In the genomic region with DNA sequence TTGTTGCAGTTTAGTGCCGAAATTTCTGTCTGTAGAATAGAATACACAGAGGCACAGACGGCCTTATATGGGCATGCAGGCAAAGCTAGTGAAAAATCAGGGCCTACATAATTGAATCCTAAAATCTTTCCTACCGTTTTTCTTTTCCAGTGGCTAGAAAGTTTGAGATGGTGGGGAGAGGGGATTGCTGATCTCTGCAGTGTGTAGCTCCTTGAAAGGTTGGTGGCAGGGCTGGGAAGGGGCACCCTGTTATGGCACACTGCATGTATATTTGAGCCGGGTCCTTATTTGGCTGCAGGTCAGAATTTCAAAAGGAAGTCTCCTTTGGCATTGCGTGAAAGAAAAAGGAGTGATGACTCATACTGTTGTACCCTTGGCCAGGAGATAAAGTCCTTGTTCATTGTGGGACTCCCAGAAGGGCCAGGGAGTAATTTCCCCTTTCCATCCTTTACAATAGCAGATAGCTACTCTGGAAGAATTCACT, we compare ENCODE assay signal across 8 mouse cellular contexts. TPM values are rescaled to one million over a fixed set of nuclear protein-coding genes. Genes with fewer than 3 reads are reported as not detected.
DNase-seq lines count a peak whose midpoint lies in the region; ATAC-seq and TF ChIP-seq lines count a peak whose summit lies in the region.

No protein-coding gene starts in this region.

- peak overlapping the region; percentile 66 for H3K4me2 ChIP-seq in limb, embryonic 12.5 days
- H3K4me2 ChIP-seq in midbrain, embryonic 15.5 days: peak overlapping the region; percentile 62

- H3K27ac ChIP-seq in cortical plate, adult 2 months (ENCODE audit: insufficient read depth, low read length): peak overlapping the region; percentile 98
- peak overlapping the region; percentile 42; the same call in 1 of the 2 replicates for H3K27ac ChIP-seq in limb, embryonic 12.5 days
- peak overlapping the region; percentile 99 for H3K27ac ChIP-seq in midbrain, embryonic 15.5 days

- H3K4me1 ChIP-seq in cortical plate, adult 2 months (ENCODE audit: control insufficient read depth, insufficient read depth, low read length): peaks cover 3% of the 10 kb centered on the region; the same call in 1 of the 2 replicates
- H3K4me1 ChIP-seq in limb, embryonic 12.5 days (replicated peaks): 0 out of 2 replicates have a peak, but pooled peaks cover 7% of the 10 kb centered on the region
- H3K4me1 ChIP-seq in midbrain, embryonic 15.5 days: peaks cover 35% of the 10 kb centered on the region

- DNase-seq in thymus, postnatal 0 days (ENCODE audit: low spot score): peak; percentile 17
- DNase-seq in thymus, postnatal 10 days (ENCODE audit: low spot score in 2 of 2): no peak
- DNase-seq in heart, postnatal 14 days: peak; percentile 25 to 44
- no peak for DNase-seq in right cerebral cortex, postnatal 14 days

- 17% methylated on average over 5 of the region's 5 CpGs for WGBS in limb, embryonic 12.5 days
- WGBS in midbrain, embryonic 15.5 days: 2% methylated on average over 5 of the region's 5 CpGs

- peaks cover 39% of the 10 kb centered on the region for H3K36me3 ChIP-seq in limb, embryonic 12.5 days
- peaks cover 28% of the 10 kb centered on the region for H3K36me3 ChIP-seq in midbrain, embryonic 15.5 days (replicated peaks)

- H3K9me3 ChIP-seq in limb, embryonic 12.5 days: no peaks in the 10 kb centered on the region
- no peaks in the 10 kb centered on the region for H3K9me3 ChIP-seq in midbrain, embryonic 15.5 days

- no peak for TF ChIP-seq CTCF in cortical plate, adult 2 months (IDR thresholded peaks at IDR 0.05; ENCODE audit: extremely low read depth, insufficient read depth, low read length)

- intact Hi-C loops in heart, postnatal 14 days (cut with DNase I): loop anchor here (2.0 to 5.0 kb wide), 8 partner anchors 151 to 1196 kb away; no protein-coding TSS in a partner anchor

- no peak for TF ChIP-seq POLR2A in cortical plate, adult 2 months (IDR thresholded peaks at IDR 0.05; ENCODE audit: extremely low read depth, insufficient read depth, low read length)

- no peaks in the 10 kb centered on the region for H3K27me3 ChIP-seq in limb, embryonic 12.5 days
- H3K27me3 ChIP-seq in midbrain, embryonic 15.5 days (replicated peaks): no peaks in the 10 kb centered on the region

- H3K4me3 ChIP-seq in cortical plate, adult 2 months (ENCODE audit: insufficient read depth, low read length): peak overlapping the region; percentile 100
- H3K4me3 ChIP-seq in limb, embryonic 12.5 days (replicated peaks): peak overlapping the region; percentile 63
- peak overlapping the region; percentile 75 for H3K4me3 ChIP-seq in midbrain, embryonic 15.5 days

- peak overlapping the region; percentile 74 for H3K9ac ChIP-seq in limb, embryonic 12.5 days (replicated peaks)
- peak overlapping the region; percentile 75 for H3K9ac ChIP-seq in midbrain, embryonic 15.5 days

- ATAC-seq in limb, embryonic 12.5 days (ENCODE audit: insufficient number of reproducible peaks, insufficient read depth, low FRiP score, low TSS enrichment, low read depth): no peak
- ATAC-seq in midbrain, embryonic 15.5 days (replicated peaks): no peak
- ATAC-seq in activated CD4-positive, CD25-positive, alpha-beta regulatory T cell, adult 4 months: no peak

RNA-seq across cellular contexts. Expression of a gene that starts 2.2 kb away (rescaled TPM):
- 61.2 and 74.9 TPM in 2 replicates for polyA plus RNA-seq in thymus, postnatal 0 days (2015; fragmentation: Nextera tagmentation; extraction: Ambion mirVana)
- polyA plus RNA-seq in cortical plate, adult 2 months (2012; rRNA removed): 25.7 and 27.5 TPM in 2 replicates
- total RNA-seq in heart, postnatal 14 days (2021): 10 to 100 TPM; 76.8 to 80.6 TPM
- polyA plus RNA-seq in limb, embryonic 12.5 days (2016; fragmentation: Nextera tagmentation; extraction: Ambion mirVana): 34.7 and 39.8 TPM in 2 replicates
- polyA plus RNA-seq in midbrain, embryonic 15.5 days (2015; fragmentation: Nextera tagmentation; extraction: Ambion mirVana): 104 TPM in 2 replicates
- 100 to 1,000 TPM; 111 to 134 TPM for polyA plus RNA-seq in activated CD4-positive, CD25-positive, alpha-beta regulatory T cell, adult 4 months (2017; shearing (Covaris generic))

Comparison
In these comparisons a context has a peak if more than half of its experiments do, and no peak if none do; other contexts are left out.
1. DNase-seq: peak in thymus, postnatal 0 days (single experiment) and heart, postnatal 14 days (2 of 2); none in thymus, postnatal 10 days (0 of 2) and right cerebral cortex, postnatal 14 days (single experiment).
2. H3K27ac ChIP-seq: peak in every context shown above with its lines; median percentile 99 in midbrain, embryonic 15.5 days; 98 in cortical plate, adult 2 months; 42 in limb, embryonic 12.5 days.
3. Peak in every context shown above with its lines, with median percentiles within 50 percentile points of each other: H3K4me3 ChIP-seq.